Mouse (Mus musculus) heart, embryonic 11.5 days (tissue): ENCODE measurements at regions not wholly inside any gene's neighbourhood (a gene's known extent, or its start where the extent isn't known, plus 50 kb on each side); places are given as distances from the start of the nearest gene placed in this dataset.
"Not testable (repeated sequence)": the region's sequence is repeated elsewhere in the genome, so short reads cannot be mapped to it uniquely, and the experiment has no call there.

Source experiments
- ATAC-seq: fragments of 200-750 bp; cut with Nextera tagmentation; replicated peaks from 2 replicates; pipeline ENCODE4 v1.8.0; 2017; ENCODE audit warnings: moderate library complexity; ENCODE audit not compliant: insufficient number of reproducible peaks, low FRiP score, low TSS enrichment
- H3K27ac ChIP-seq: fragments of 300-500 bp; sonication (generic); 2 replicates; pipeline ENCODE4 v1.5.1; 2014; ENCODE audit warnings: mild to moderate bottlenecking, low read depth, low read length
- H3K27me3 ChIP-seq: fragments of 300-500 bp; sonication (generic); 2 replicates; pipeline ENCODE4 v1.6.1; 2014; ENCODE audit warnings: mild to moderate bottlenecking, low read length, mixed read lengths; ENCODE audit not compliant: control insufficient read depth, insufficient read depth
- H3K36me3 ChIP-seq: fragments of 300-500 bp; sonication (generic); 2 replicates; pipeline ENCODE4 v1.6.1; 2014; ENCODE audit warnings: mild to moderate bottlenecking, low read length, moderate library complexity, mixed read lengths; ENCODE audit not compliant: control insufficient read depth, insufficient read depth
- H3K4me1 ChIP-seq: fragments of 300-500 bp; sonication (generic); 2 replicates; pipeline ENCODE4 v1.6.1; 2014; ENCODE audit warnings: low read length; ENCODE audit not compliant: control insufficient read depth, insufficient read depth
- H3K4me2 ChIP-seq: fragments of 300-500 bp; sonication (generic); 2 replicates; pipeline ENCODE4 v1.6.1; 2014; ENCODE audit warnings: mild to moderate bottlenecking, moderate library complexity
- H3K4me3 ChIP-seq: fragments of 300-500 bp; sonication (generic); 2 replicates; pipeline ENCODE4 v1.5.1; 2014; ENCODE audit warnings: low read depth, low read length
- H3K9ac ChIP-seq: fragments of 300-500 bp; sonication (generic); 2 replicates; pipeline ENCODE4 v1.6.1; 2014; ENCODE audit warnings: mild to moderate bottlenecking, low read depth, low read length, moderate library complexity
- H3K9me3 ChIP-seq: fragments of 300-500 bp; sonication (generic); replicated peaks from 2 replicates; pipeline ENCODE4 v1.6.1; 2016; ENCODE audit warnings: low read length; ENCODE audit not compliant: control insufficient read depth
- WGBS: fragments of 180-500 bp; shearing (Covaris S2); extraction: QIAGEN DNeasy Blood & Tissue Kit; methylation state at CpG from one replicate; pipeline ENCODE4 v1.1.7; 2014; ENCODE audit not compliant: insufficient replicate concordance; 5-methylcytosine and 5-hydroxymethylcytosine counted together

DNA sequence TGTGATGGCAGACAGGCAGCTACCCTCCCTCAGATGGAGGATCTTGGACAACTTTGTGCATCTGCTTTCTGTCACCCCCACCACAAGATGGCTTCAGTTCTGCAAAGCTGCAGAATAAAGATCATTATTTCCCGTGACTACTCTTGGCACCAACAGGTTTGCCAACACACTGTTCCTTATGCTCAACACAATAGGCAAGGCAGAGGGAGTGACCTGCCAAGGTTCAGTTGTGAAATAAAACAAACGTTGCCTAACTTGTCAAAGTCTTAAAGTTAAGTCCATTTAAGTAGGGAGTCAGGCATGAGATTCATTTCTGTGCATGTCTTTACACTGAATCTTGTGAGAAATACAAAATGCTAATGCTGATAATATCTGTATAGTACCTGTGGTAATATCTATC, 193.4 kb downstream of the Lyplal1 start:
- no peak overlapping the region for H3K4me3 ChIP-seq
- H3K36me3 ChIP-seq: no peaks in the 10 kb centered on the region
- 0 out of 2 replicates have a peak, but pooled peaks cover 3% of the 10 kb centered on the region for H3K4me1 ChIP-seq
- no peak for ATAC-seq
- no peak overlapping the region for H3K9ac ChIP-seq
- no peaks in the 10 kb centered on the region for H3K27me3 ChIP-seq
- peaks cover 3% of the 10 kb centered on the region; the same call in 1 of the 2 replicates for H3K9me3 ChIP-seq
- no peak overlapping the region for H3K4me2 ChIP-seq
- H3K27ac ChIP-seq: no peak overlapping the region
- WGBS: 62% methylated on average over 2 of the region's 2 CpGs

- WGBS: 29% methylated on average over 2 of the region's 2 CpGs
- 0 out of 2 replicates have a peak, but pooled peaks cover 9% of the 10 kb centered on the region for H3K4me1 ChIP-seq
- H3K27me3 ChIP-seq: no peaks in the 10 kb centered on the region
- no peak overlapping the region for H3K27ac ChIP-seq
- peaks cover 3% of the 10 kb centered on the region; the same call in 1 of the 2 replicates for H3K9me3 ChIP-seq
- H3K4me2 ChIP-seq: no peak overlapping the region
- H3K9ac ChIP-seq: no peak overlapping the region
- no peak for ATAC-seq
- no peaks in the 10 kb centered on the region for H3K36me3 ChIP-seq
- H3K4me3 ChIP-seq: no peak overlapping the region
These were observed 188.1 kb downstream of the Lyplal1 start for GRCm38 (mm10) chr1:185929000-185929399.

GRCm38 (mm10) chr1:185929761-185930160, 187.3 kb downstream of the Lyplal1 start:
- 50% methylated on average over 5 of the region's 5 CpGs for WGBS

GRCm38 (mm10) chr1:185933623-185934022, 183.5 kb downstream of the Lyplal1 start:
- H3K4me1 ChIP-seq: 0 out of 2 replicates have a peak, but pooled peaks cover 6% of the 10 kb centered on the region
- no peaks in the 10 kb centered on the region for H3K9me3 ChIP-seq
- H3K4me2 ChIP-seq: no peak overlapping the region
- WGBS: 68% methylated on average over 3 of the region's 3 CpGs
- H3K27me3 ChIP-seq: no peaks in the 10 kb centered on the region
- H3K27ac ChIP-seq: no peak overlapping the region
- H3K36me3 ChIP-seq: no peaks in the 10 kb centered on the region
- no peak for ATAC-seq
- H3K4me3 ChIP-seq: no peak overlapping the region
- no peak overlapping the region for H3K9ac ChIP-seq

More at GRCm38 (mm10) chr1:185929761-185930160, 187.3 kb downstream of the Lyplal1 start:
- Histone ChIP-seq H3K36me3 (no peaks in the 10 kb centered on the region), H3K9ac (no peak overlapping the region), H3K4me1 (0 out of 2 replicates have a peak, but pooled peaks cover 9% of the 10 kb centered on the region), H3K27me3 (no peaks in the 10 kb centered on the region), H3K27ac (no peak overlapping the region), H3K9me3 (peaks cover 3% of the 10 kb centered on the region; the same call in 1 of the 2 replicates), H3K4me2 (no peak overlapping the region), H3K4me3 (no peak overlapping the region)
- ATAC-seq: no peak

DNA sequence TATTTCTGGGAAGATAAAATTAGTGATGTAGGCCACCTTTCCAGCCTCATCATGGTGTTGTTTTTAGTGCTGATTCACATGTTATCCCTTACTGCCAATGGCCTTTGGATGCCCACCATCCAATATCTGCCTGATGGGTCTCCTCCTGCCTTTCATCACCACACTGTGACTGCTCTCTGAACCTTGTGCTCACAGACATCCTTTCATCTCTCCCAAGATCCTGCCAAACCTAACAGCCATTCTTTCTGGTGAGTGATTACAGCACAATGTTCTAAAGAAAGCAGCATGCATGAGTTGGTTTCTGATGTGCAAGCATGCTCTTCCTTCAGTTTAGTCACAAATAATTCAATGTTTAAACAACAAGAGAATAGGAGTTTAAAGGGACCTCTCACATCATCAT, 180.1 kb downstream of the Lyplal1 start:
- no peak overlapping the region for H3K9ac ChIP-seq
- H3K36me3 ChIP-seq: no peaks in the 10 kb centered on the region
- ATAC-seq: no peak
- H3K4me3 ChIP-seq: no peak overlapping the region
- H3K27me3 ChIP-seq: no peaks in the 10 kb centered on the region
- H3K27ac ChIP-seq: no peak overlapping the region
- H3K4me1 ChIP-seq: no peaks in the 10 kb centered on the region
- H3K9me3 ChIP-seq: no peaks in the 10 kb centered on the region
- no peak overlapping the region for H3K4me2 ChIP-seq

DNA sequence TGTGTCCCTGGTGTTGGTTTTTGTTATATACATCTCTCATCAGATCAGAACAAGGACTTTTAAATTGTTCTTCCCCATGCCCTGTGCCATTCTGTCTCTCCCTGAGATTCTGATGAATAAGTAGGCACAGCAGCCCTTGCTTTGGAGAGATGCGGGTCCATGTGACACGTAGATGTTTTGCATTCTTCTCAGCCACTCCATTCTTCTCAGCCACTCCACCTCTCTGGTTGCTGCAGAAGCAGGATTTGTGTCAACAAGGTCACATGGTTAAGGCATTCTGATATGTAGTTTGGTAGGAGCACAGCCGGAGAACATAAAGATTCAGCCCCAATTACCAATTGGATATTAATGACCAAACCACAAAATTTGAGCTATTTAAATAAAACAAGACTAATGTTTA, 177.2 kb downstream of the Lyplal1 start:
- H3K9ac ChIP-seq: no peak overlapping the region
- no peak overlapping the region for H3K4me3 ChIP-seq
- H3K36me3 ChIP-seq: no peaks in the 10 kb centered on the region
- H3K4me2 ChIP-seq: no peak overlapping the region
- no peak overlapping the region for H3K27ac ChIP-seq
- no peaks in the 10 kb centered on the region for H3K27me3 ChIP-seq
- WGBS: 45% methylated on average over 3 of the region's 3 CpGs
- no peaks in the 10 kb centered on the region for H3K4me1 ChIP-seq
- no peaks in the 10 kb centered on the region for H3K9me3 ChIP-seq
- no peak for ATAC-seq

DNA sequence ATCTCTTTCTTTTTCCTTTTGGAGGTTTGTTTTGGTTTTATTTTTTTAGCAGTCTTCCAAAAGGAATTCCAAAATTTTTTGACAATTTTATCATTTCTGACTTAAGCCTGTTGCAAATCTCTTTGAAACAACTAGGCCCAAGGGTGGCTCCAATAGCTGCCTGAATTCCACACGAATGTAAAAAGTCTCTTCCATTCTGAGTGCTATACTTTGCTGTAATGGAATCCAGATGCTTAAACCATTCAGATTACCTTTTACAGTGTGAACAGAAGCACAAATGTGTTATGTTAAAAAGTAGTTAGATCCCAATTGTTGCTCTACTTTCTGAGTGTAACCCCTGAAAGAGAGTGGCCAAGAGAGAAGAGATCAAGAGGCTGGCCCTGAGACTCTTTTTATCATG, 176.6 kb downstream of the Lyplal1 start:
- H3K9me3 ChIP-seq: no peaks in the 10 kb centered on the region

GRCm38 (mm10) chr1:185951163-185951562, 165.9 kb downstream of the Lyplal1 start:
- H3K9me3 ChIP-seq: no peaks in the 10 kb centered on the region
- 69% methylated on average over 1 of the region's 1 CpGs for WGBS
- no peak overlapping the region for H3K27ac ChIP-seq
- H3K9ac ChIP-seq: no peak overlapping the region
- H3K36me3 ChIP-seq: no peaks in the 10 kb centered on the region
- H3K4me1 ChIP-seq: no peaks in the 10 kb centered on the region
- H3K4me2 ChIP-seq: no peak overlapping the region
- ATAC-seq: no peak
- no peaks in the 10 kb centered on the region for H3K27me3 ChIP-seq
- H3K4me3 ChIP-seq: no peak overlapping the region

More for the DNA sequence above, 176.6 kb downstream of the Lyplal1 start:
- H3K27me3 ChIP-seq: no peaks in the 10 kb centered on the region
- no peaks in the 10 kb centered on the region for H3K4me1 ChIP-seq
- WGBS: 66% methylated on average over 1 of the region's 1 CpGs
- no peak overlapping the region for H3K4me3 ChIP-seq
- no peak overlapping the region for H3K9ac ChIP-seq
- H3K36me3 ChIP-seq: no peaks in the 10 kb centered on the region
- no peak overlapping the region for H3K4me2 ChIP-seq
- ATAC-seq: no peak
- no peak overlapping the region for H3K27ac ChIP-seq

DNA sequence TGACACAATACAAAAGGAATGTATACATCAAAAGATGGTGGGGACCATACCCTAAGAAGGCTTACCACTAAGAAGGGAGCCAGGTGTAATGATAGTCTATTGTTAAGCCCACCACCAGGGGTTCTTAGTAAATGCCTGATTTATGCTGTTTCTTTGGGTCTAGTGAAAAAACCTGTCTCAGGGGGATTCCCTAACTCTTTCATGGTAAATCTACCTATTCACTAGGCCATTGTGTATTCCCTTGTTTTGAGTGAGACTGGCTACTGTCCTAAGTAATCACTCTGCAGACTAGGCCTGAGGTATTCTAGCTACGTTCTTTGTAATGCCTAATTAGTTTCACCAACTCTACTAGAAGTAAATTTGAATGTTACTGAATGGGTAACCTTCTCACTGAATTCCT, 161.3 kb downstream of the Lyplal1 start:
- not testable (repeated sequence) for H3K9ac ChIP-seq, H3K4me2 ChIP-seq, H3K27me3 ChIP-seq, H3K36me3 ChIP-seq, H3K27ac ChIP-seq, ATAC-seq, H3K9me3 ChIP-seq, H3K4me3 ChIP-seq, H3K4me1 ChIP-seq
- WGBS: 74% methylated on average over 1 of the region's 1 CpGs
